Mouse (Mus musculus) stomach, embryonic 16.5 days (tissue): Measurements from ENCODE around the gene Pitpnm1. TPM values are rescaled to one million over a fixed set of nuclear protein-coding genes. Genes with fewer than 3 reads are reported as not detected.
A peak's percentile ranks its signal among the peaks of the same experiment; 100 is the strongest.

Source experiments
- ATAC-seq: fragments of 200-750 bp; cut with Nextera tagmentation; 2 replicates; pipeline ENCODE4 v1.8.0; 2017; ENCODE audit warnings: moderate number of reproducible peaks, moderate TSS enrichment; ENCODE audit not compliant: insufficient read depth, low FRiP score
- H3K27ac ChIP-seq: fragments of 300-500 bp; sonication (generic); 2 replicates; pipeline ENCODE4 v1.5.1; 2014; ENCODE audit warnings: low read length
- H3K27me3 ChIP-seq: fragments of 300-500 bp; sonication (generic); 2 replicates; pipeline ENCODE4 v1.6.1; 2014; ENCODE audit warnings: low read length, control low read depth, mixed read lengths; ENCODE audit not compliant: control insufficient read depth, insufficient read depth
- H3K36me3 ChIP-seq: fragments of 300-500 bp; sonication (generic); 2 replicates; pipeline ENCODE4 v1.6.1; 2014; ENCODE audit warnings: low read length; ENCODE audit not compliant: control insufficient read depth, insufficient read depth
- H3K4me1 ChIP-seq: fragments of 300-500 bp; sonication (generic); 2 replicates; pipeline ENCODE4 v1.6.1; 2014; ENCODE audit warnings: low read length, control low read depth, mixed read lengths; ENCODE audit not compliant: control insufficient read depth, insufficient read depth
- H3K4me2 ChIP-seq: fragments of 300-500 bp; sonication (generic); 2 replicates; pipeline ENCODE4 v1.6.1; 2014; ENCODE audit warnings: low read depth, low read length, mixed read lengths
- H3K4me3 ChIP-seq: fragments of 300-500 bp; sonication (generic); replicated peaks from 2 replicates; pipeline ENCODE4 v1.5.1; 2014; ENCODE audit warnings: mild to moderate bottlenecking, low read length
- H3K9ac ChIP-seq: fragments of 300-500 bp; sonication (generic); 2 replicates; pipeline ENCODE4 v1.6.1; 2014; ENCODE audit warnings: low read length
- H3K9me3 ChIP-seq: fragments of 300-500 bp; sonication (generic); replicated peaks from 2 replicates; pipeline ENCODE4 v1.6.1; 2016; ENCODE audit warnings: low read length, control low read depth; ENCODE audit not compliant: control insufficient read depth
- WGBS: fragments of 180-500 bp; shearing (Covaris S2); extraction: QIAGEN DNeasy Blood & Tissue Kit; methylation state at CpG from one replicate; pipeline ENCODE4 v1.1.7; 2014; 5-methylcytosine and 5-hydroxymethylcytosine counted together
- polyA plus RNA-seq: library from polyadenylated mRNA; unstranded; fragments of >200 nt; fragmentation: Nextera tagmentation; extraction: Ambion mirVana; gene quantifications from 2 replicates; pipeline ENCODE4 v1.2.1, GENCODE M21; 2015

Pitpnm1 gene
- polyA plus RNA-seq, 1 experiment from 2014 or later: 13.8 TPM

- WGBS: 57% methylated on average over 8 of the region's 8 CpGs
- Histone ChIP-seq H3K4me1 (no peaks in the 10 kb centered on the region), H3K4me2 (no peak overlapping the region), H3K27me3 (no peaks in the 10 kb centered on the region), H3K4me3 (no peak overlapping the region), H3K9ac (no peak overlapping the region), H3K36me3 (no peaks in the 10 kb centered on the region), H3K9me3 (no peaks in the 10 kb centered on the region), H3K27ac (no peak overlapping the region)
- no peak for ATAC-seq
These were observed 19.2 kb upstream of the Pitpnm1 start for GRCm38 (mm10) chr19:4080511-4081009.

DNA sequence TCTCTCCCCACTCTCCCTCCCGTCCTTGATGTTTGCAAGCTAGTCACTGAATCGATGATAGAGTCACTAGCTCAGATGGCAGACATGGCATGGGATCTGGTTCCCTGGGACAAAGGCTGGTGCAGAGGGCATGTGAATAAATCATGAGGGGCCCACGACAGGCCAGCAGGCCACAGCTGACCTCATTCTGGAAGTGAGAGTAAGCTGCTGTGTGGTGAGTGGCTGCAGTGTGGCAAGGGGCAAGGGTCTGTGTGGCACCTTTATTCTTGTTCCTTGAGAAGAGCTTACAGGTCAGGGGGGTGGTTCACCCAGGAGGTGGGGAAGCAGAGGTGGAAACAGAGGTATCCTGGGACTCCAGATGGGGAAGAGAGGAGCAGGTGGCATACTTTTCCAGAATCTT lies 18.4 kb upstream of the Pitpnm1 start, which contains the start of gene Cabp2:
TSS of gene Cabp2 (plus strand) at position 185 of the 400 bp plus-strand sequence.
- no peak within 1 kb of the TSS for H3K9ac ChIP-seq
- H3K4me1 ChIP-seq: no peaks in the 10 kb centered on the region
- WGBS: 58% methylated on average over 3 of the region's 3 CpGs
- ATAC-seq: no peak
- no peaks in the 10 kb centered on the region for H3K9me3 ChIP-seq
- H3K36me3 ChIP-seq: no peaks in the 10 kb centered on the region
- no peak within 1 kb of the TSS for H3K4me2 ChIP-seq
- no peaks in the 10 kb centered on the region for H3K27me3 ChIP-seq
- no peak within 1 kb of the TSS for H3K27ac ChIP-seq
- no peak within 1 kb of the TSS for H3K4me3 ChIP-seq

GRCm38 (mm10) chr19:4082219-4082965 lies 17.4 kb upstream of the Pitpnm1 start:
- Histone ChIP-seq H3K9me3 (no peaks in the 10 kb centered on the region), H3K36me3 (no peaks in the 10 kb centered on the region), H3K9ac (no peak overlapping the region), H3K4me1 (no peaks in the 10 kb centered on the region), H3K27me3 (no peaks in the 10 kb centered on the region), H3K4me2 (no peak overlapping the region), H3K27ac (no peak overlapping the region), H3K4me3 (no peak overlapping the region)
- ATAC-seq: no peak
- 79% methylated on average over 11 of the region's 11 CpGs for WGBS

DNA sequence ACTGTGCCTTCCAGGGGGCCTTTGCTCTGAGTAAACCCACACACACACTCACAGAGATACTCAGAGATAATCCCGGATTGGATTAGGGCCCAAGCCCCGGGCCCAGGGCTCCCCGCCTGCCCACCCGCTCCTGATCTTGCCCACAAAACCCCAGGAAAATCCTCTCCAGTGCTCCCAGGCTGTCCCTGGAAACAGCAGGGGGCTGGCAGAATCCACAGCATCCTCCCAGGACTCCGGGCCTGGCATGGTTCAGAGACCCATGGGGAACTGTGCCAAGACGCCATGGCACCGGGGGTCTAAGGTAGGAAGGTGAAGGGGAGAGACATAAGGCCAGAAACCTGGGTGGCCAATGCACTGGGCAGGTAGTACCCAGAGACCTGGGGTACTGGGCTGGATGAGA lies 16.5 kb upstream of the Pitpnm1 start:
- WGBS: 88% methylated on average over 7 of the region's 7 CpGs
- ATAC-seq: no peak
- H3K4me2 ChIP-seq: no peak overlapping the region

DNA sequence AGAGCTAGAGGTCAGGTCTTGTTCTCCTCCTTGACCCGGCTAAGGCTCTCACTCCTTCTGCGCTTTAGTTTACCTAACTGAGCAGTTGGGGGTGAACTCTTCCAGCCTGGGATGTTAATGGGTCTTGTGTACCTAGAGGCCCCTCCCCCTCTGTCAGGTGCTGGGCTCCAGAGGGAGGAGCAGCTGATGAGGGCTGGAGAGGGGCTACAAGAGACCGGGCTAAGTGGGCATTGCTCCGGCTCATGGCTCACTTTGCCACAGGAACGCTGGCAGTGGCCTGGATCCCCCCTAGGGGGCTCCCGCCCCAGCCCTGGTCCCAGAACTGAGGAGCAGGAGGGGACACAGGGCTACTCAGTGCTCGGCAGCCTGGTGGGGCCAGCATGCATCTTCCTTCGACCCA lies 16.0 kb upstream of the Pitpnm1 start:
- H3K9me3 ChIP-seq: no peaks in the 10 kb centered on the region
- no peaks in the 10 kb centered on the region for H3K4me1 ChIP-seq
- H3K4me3 ChIP-seq: no peak overlapping the region
- no peak overlapping the region for H3K9ac ChIP-seq
- H3K27ac ChIP-seq: no peak overlapping the region
- H3K4me2 ChIP-seq: no peak overlapping the region
- H3K27me3 ChIP-seq: no peaks in the 10 kb centered on the region
- no peaks in the 10 kb centered on the region for H3K36me3 ChIP-seq
- 21% methylated on average over 8 of the region's 8 CpGs for WGBS
- no peak for ATAC-seq

More for the DNA sequence above, 16.5 kb upstream of the Pitpnm1 start:
- Histone ChIP-seq H3K4me1 (no peaks in the 10 kb centered on the region), H3K27ac (no peak overlapping the region), H3K4me3 (no peak overlapping the region), H3K9me3 (no peaks in the 10 kb centered on the region), H3K27me3 (no peaks in the 10 kb centered on the region), H3K36me3 (no peaks in the 10 kb centered on the region), H3K9ac (no peak overlapping the region)

- WGBS: 89% methylated on average over 1 of the region's 1 CpGs
- ATAC-seq: 0 out of 2 replicates have a peak, but pooled peaks have one; percentile 56
- H3K36me3 ChIP-seq: no peaks in the 10 kb centered on the region
These were observed 14.8 kb upstream of the Pitpnm1 start for GRCm38 (mm10) chr19:4084984-4085383.

DNA sequence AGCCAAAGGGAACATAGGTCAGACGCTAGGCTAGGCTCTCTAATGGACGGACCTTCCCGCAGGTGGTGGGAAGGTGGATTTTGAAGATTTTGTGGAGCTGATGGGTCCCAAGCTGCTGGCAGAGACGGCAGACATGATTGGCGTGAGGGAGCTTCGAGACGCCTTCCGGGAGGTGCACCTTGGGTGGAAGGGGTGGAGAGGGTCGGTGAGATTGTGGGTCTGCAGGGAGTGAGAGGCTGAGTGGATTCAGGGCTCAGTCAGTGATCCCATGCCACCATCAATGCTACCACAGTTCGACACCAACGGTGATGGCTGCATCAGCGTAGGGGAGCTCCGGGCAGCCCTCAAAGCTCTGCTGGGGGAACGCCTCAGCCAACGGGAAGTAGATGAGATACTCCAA lies 13.6 kb upstream of the Pitpnm1 start:
- Histone ChIP-seq H3K4me2 (no peak overlapping the region), H3K9me3 (no peaks in the 10 kb centered on the region), H3K27ac (no peak overlapping the region), H3K4me3 (no peak overlapping the region), H3K9ac (no peak overlapping the region), H3K36me3 (no peaks in the 10 kb centered on the region), H3K4me1 (no peaks in the 10 kb centered on the region), H3K27me3 (no peaks in the 10 kb centered on the region)
- no peak for ATAC-seq
- 86% methylated on average over 15 of the region's 15 CpGs for WGBS

More at GRCm38 (mm10) chr19:4084984-4085383, 14.8 kb upstream of the Pitpnm1 start:
- Histone ChIP-seq H3K27me3 (no peaks in the 10 kb centered on the region), H3K27ac (no peak overlapping the region), H3K9me3 (no peaks in the 10 kb centered on the region), H3K4me3 (no peak overlapping the region), H3K9ac (no peak overlapping the region), H3K4me2 (no peak overlapping the region), H3K4me1 (no peaks in the 10 kb centered on the region)

- Histone ChIP-seq H3K27me3 (no peaks in the 10 kb centered on the region), H3K4me2 (no peak overlapping the region), H3K9me3 (no peaks in the 10 kb centered on the region), H3K9ac (no peak overlapping the region), H3K4me3 (no peak overlapping the region), H3K36me3 (no peaks in the 10 kb centered on the region), H3K4me1 (no peaks in the 10 kb centered on the region), H3K27ac (no peak overlapping the region)
- no peak for ATAC-seq
- WGBS: 86% methylated on average over 5 of the region's 5 CpGs
These were observed 12.7 kb upstream of the Pitpnm1 start for GRCm38 (mm10) chr19:4087090-4087489.

DNA sequence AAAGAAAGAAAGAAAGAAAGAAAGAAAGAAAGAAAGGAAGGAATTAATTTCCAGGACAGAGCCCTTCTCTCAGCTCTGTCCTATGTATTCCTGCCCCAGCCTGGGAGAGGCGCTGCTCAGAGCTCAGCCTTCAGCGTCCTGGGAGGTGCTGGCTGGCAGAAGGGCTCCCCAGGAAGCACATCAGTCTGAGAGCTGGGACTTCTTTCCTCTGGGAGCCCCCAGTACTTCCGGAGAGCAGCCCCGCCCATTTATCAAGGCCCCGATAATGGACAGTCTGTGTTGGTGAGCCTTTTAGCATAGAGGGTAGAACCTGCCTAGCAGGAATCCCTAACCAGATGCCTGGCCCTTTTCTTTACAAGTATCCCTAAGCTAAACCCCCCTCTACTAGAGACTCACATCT lies 11.7 kb upstream of the Pitpnm1 start:
- no peak overlapping the region for H3K27ac ChIP-seq
- 35% methylated on average over 5 of the region's 5 CpGs for WGBS
- no peak for ATAC-seq
- no peaks in the 10 kb centered on the region for H3K4me1 ChIP-seq
- H3K9me3 ChIP-seq: no peaks in the 10 kb centered on the region
- H3K36me3 ChIP-seq: no peaks in the 10 kb centered on the region
- no peaks in the 10 kb centered on the region for H3K27me3 ChIP-seq
- H3K9ac ChIP-seq: no peak overlapping the region
- no peak overlapping the region for H3K4me2 ChIP-seq
- H3K4me3 ChIP-seq: no peak overlapping the region
